ENCODE assay signal across 9 mouse cellular contexts in genomic region chr13:41248751-41249520, GRCm38 (mm10). TPM values are rescaled to one million over a fixed set of nuclear protein-coding genes. Genes with fewer than 3 reads are reported as not detected.
A peak's percentile ranks its signal among the peaks of the same experiment; 100 is the strongest.
DNase-seq lines count a peak whose midpoint lies in the region; ATAC-seq and TF ChIP-seq lines count a peak whose summit lies in the region.
"Had no signal": no experiment of that assay in that cellular context is flagged by ENCODE, and none has a peak within 500 bp of the region (broad histone marks: within the 10 kb centered on the region; RNA-seq: fewer than 3 reads in every experiment).

No protein-coding gene starts in this region.

- peak; percentile 24 for ATAC-seq in forebrain, embryonic 15.5 days (replicated peaks)
- no peak; the same call in 1 of the 2 replicates for ATAC-seq in limb, embryonic 12.5 days (ENCODE audit: insufficient number of reproducible peaks, insufficient read depth, low FRiP score, low TSS enrichment, low read depth)
- ATAC-seq in midbrain, postnatal 0 days (ENCODE audit: low FRiP score) = no peak

- TF ChIP-seq CTCF in left cerebral cortex, adult 2 months (IDR thresholded peaks at IDR 0.05) = no peak
- TF ChIP-seq CTCF in midbrain, postnatal 0 days (IDR thresholded peaks at IDR 0.05) = no peak

- no peak for DNase-seq in left cerebral cortex, adult 2 months (ENCODE audit: extremely low spot score in 1 of 2, low spot score in 2 of 2)
- no peak for DNase-seq in left cerebral cortex, adult 11 months (ENCODE audit: low spot score)
- peak; percentile 68 for DNase-seq in c-Kit-positive CD71-negative TER-119-negative erythroid progenitor cells, embryonic 14.5 days (ENCODE audit: low read depth)
- DNase-seq in midbrain, postnatal 0 days (ENCODE audit: low spot score) = no peak
- no peak for DNase-seq in urinary bladder, postnatal 25 days (ENCODE audit: low spot score)
- DNase-seq in cerebellum, adult 11 months = no peak

- intact Hi-C loops in left cerebral cortex, adult 2 months (cut with DNase I) = loop anchor here (1.0 kb wide), 1 partner anchor 356 kb away; the partner anchor contains the start of gene Tmem170b

- no peaks in the 10 kb centered on the region for H3K27me3 ChIP-seq in forebrain, embryonic 15.5 days
- no peaks in the 10 kb centered on the region for H3K27me3 ChIP-seq in limb, embryonic 12.5 days
- H3K27me3 ChIP-seq in midbrain, postnatal 0 days (ENCODE audit: insufficient read depth, low read length) = no peaks in the 10 kb centered on the region

- peak overlapping the region; percentile 71 for H3K4me3 ChIP-seq in left cerebral cortex, adult 2 months
- H3K4me3 ChIP-seq in forebrain, embryonic 15.5 days = peak overlapping the region; percentile 87
- peak overlapping the region; percentile 79 for H3K4me3 ChIP-seq in limb, embryonic 12.5 days (replicated peaks)
- H3K4me3 ChIP-seq in midbrain, postnatal 0 days (ENCODE audit: low read depth, low read length) = peak overlapping the region; percentile 55

- H3K9me3 ChIP-seq in forebrain, embryonic 15.5 days = no peaks in the 10 kb centered on the region
- no peaks in the 10 kb centered on the region for H3K9me3 ChIP-seq in limb, embryonic 12.5 days
- no peaks in the 10 kb centered on the region for H3K9me3 ChIP-seq in midbrain, postnatal 0 days (ENCODE audit: low read length)

- H3K36me3 ChIP-seq in forebrain, embryonic 15.5 days = no peaks in the 10 kb centered on the region
- H3K36me3 ChIP-seq in limb, embryonic 12.5 days = no peaks in the 10 kb centered on the region; the same call in 1 of the 2 replicates
- no peaks in the 10 kb centered on the region for H3K36me3 ChIP-seq in midbrain, postnatal 0 days (ENCODE audit: insufficient read depth, low read length)

- peak overlapping the region; percentile 84 for H3K9ac ChIP-seq in forebrain, embryonic 15.5 days (replicated peaks)
- H3K9ac ChIP-seq in limb, embryonic 12.5 days (replicated peaks) = peak overlapping the region; percentile 83
- H3K9ac ChIP-seq in midbrain, postnatal 0 days (replicated peaks; ENCODE audit: low read length, poor library complexity, severe bottlenecking) = peak overlapping the region; percentile 60

- WGBS in forebrain, embryonic 15.5 days = 46% methylated on average over 12 of the region's 12 CpGs
- 42% methylated on average over 12 of the region's 12 CpGs for WGBS in limb, embryonic 12.5 days
- 40% methylated on average over 12 of the region's 12 CpGs for WGBS in midbrain, postnatal 0 days

- peak overlapping the region; percentile 50 for H3K4me2 ChIP-seq in forebrain, embryonic 15.5 days (replicated peaks)
- H3K4me2 ChIP-seq in limb, embryonic 12.5 days = peak overlapping the region; percentile 71
- peak overlapping the region; percentile 53 for H3K4me2 ChIP-seq in midbrain, postnatal 0 days (ENCODE audit: low read depth, low read length, poor library complexity, severe bottlenecking)

- H3K4me1 ChIP-seq in forebrain, embryonic 15.5 days = 0 out of 2 replicates have a peak, but pooled peaks cover 14% of the 10 kb centered on the region
- H3K4me1 ChIP-seq in limb, embryonic 12.5 days (replicated peaks) = 0 out of 2 replicates have a peak, but pooled peaks cover 6% of the 10 kb centered on the region
- H3K4me1 ChIP-seq in midbrain, postnatal 0 days (ENCODE audit: insufficient read depth, low read length) = no peaks in the 10 kb centered on the region; the same call in 1 of the 2 replicates

- H3K27ac ChIP-seq in left cerebral cortex, adult 2 months = peak overlapping the region; percentile 99
- peak overlapping the region; percentile 24; the same call in 1 of the 2 replicates for H3K27ac ChIP-seq in forebrain, embryonic 15.5 days (replicated peaks)
- peak overlapping the region; percentile 51 for H3K27ac ChIP-seq in limb, embryonic 12.5 days
- H3K27ac ChIP-seq in midbrain, postnatal 0 days (ENCODE audit: low read depth, low read length) = peak overlapping the region; percentile 21

RNA-seq across cellular contexts. Expression of gene Smim13, which starts 0.7 kb away (rescaled TPM):
- total RNA-seq in left cerebral cortex, adult 2 months (2021) = 100 to 1,000 TPM; 165 to 181 TPM
- 22.3 and 25.0 TPM in 2 replicates for polyA plus RNA-seq in forebrain, embryonic 15.5 days (2015; fragmentation: Nextera tagmentation; extraction: Ambion mirVana)
- polyA plus RNA-seq in limb, embryonic 12.5 days (2016; fragmentation: Nextera tagmentation; extraction: Ambion mirVana) = 15.3 and 18.7 TPM in 2 replicates
- 46.5 and 59.2 TPM in 2 replicates for total RNA-seq in midbrain, postnatal 0 days (2014; rRNA removed)
- 24.8 and 27.8 TPM in 2 replicates for polyA plus RNA-seq in midbrain, postnatal 0 days (2015; fragmentation: Nextera tagmentation; extraction: Ambion mirVana)

RNA-seq across cellular contexts. Expression of gene Gm17364, which starts 24.8 kb away (rescaled TPM):
- total RNA-seq in left cerebral cortex, adult 2 months (2021) = not detected
- not detected in 2 replicates for polyA plus RNA-seq in forebrain, embryonic 15.5 days (2015; fragmentation: Nextera tagmentation; extraction: Ambion mirVana)
- polyA plus RNA-seq in limb, embryonic 12.5 days (2016; fragmentation: Nextera tagmentation; extraction: Ambion mirVana) = not detected in 2 replicates
- not detected in 2 replicates for total RNA-seq in midbrain, postnatal 0 days (2014; rRNA removed)
- polyA plus RNA-seq in midbrain, postnatal 0 days (2015; fragmentation: Nextera tagmentation; extraction: Ambion mirVana) = not detected in 2 replicates
- total RNA-seq: heart, postnatal 14 days had no signal

RNA-seq across cellular contexts. Expression of gene Elovl2, which starts 28.7 kb away (rescaled TPM):
- 10 to 100 TPM; 16.0 to 16.7 TPM for total RNA-seq in left cerebral cortex, adult 2 months (2021)
- polyA plus RNA-seq in forebrain, embryonic 15.5 days (2015; fragmentation: Nextera tagmentation; extraction: Ambion mirVana) = 45.5 and 47.4 TPM in 2 replicates
- 9.6 and 9.9 TPM in 2 replicates for polyA plus RNA-seq in limb, embryonic 12.5 days (2016; fragmentation: Nextera tagmentation; extraction: Ambion mirVana)
- total RNA-seq in midbrain, postnatal 0 days (2014; rRNA removed) = 34.1 and 35.6 TPM in 2 replicates
- 30.9 and 31.5 TPM in 2 replicates for polyA plus RNA-seq in midbrain, postnatal 0 days (2015; fragmentation: Nextera tagmentation; extraction: Ambion mirVana)

Comparison
In these comparisons a context has a peak if more than half of its experiments do, and no peak if none do; other contexts are left out.
1. H3K27ac ChIP-seq: peak in every context shown above with its lines; median percentile 99 in left cerebral cortex, adult 2 months; 51 in limb, embryonic 12.5 days; 24 in forebrain, embryonic 15.5 days; 21 in midbrain, postnatal 0 days.